Mouse (Mus musculus) spleen, adult 12 weeks (tissue): ENCODE data around the gene Slc6a5.

Source experiments
- DNase-seq: peaks from one replicate; pipeline ENCODE4 v3.0.0; 2022; ENCODE audit warnings: low spot score

The Slc6a5 gene

DNA sequence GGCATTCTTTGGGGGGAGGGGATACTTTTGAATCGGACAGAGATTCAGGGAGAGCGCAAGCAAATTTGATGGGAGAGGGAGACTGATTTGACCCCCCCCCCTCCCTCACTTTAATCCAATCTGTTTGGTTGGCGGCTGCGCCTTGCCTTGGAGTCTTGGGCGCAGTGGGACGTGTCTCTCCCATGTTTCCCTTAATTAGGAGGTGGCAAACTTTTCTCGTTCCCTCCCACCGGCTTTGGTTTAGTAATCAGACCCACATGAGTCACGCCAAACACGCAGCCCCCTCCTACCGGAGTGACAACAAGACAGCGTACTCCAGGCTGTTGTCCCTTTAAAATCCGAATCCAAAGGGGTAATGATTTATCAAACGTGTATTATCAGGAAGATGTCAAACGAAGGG lies at the start of gene Slc6a5:
TSS of gene Slc6a5 (plus strand) at position 297 of the 400 bp plus-strand sequence.
- no peak for DNase-seq

- DNase-seq = no peak
Measured at GRCm38 (mm10) chr7:49861196-49861595, 48.8 kb upstream of the Slc6a5 start.

GRCm38 (mm10) chr7:49863753-49864152 lies 46.2 kb upstream of the Slc6a5 start:
- no peak for DNase-seq

DNA sequence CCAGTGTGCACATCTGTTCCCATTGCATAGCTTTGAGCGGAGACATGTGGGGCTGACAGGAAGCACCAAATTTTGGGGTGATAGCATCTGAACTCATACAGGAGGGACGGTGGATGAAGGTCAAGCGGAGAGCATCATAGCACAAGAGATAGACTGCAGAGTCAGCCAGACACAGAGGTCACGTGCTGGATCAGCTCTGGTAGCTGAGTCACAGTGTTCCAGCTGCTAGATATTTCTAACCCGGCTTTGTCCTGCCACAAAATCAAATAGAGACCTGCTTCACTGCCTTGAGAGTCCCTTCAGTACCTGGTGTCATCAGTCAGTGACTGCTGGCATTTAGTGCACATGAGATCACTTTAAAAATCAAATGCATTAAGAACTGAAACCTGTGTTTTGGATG lies 40.3 kb upstream of the Slc6a5 start:
- DNase-seq = no peak

DNA sequence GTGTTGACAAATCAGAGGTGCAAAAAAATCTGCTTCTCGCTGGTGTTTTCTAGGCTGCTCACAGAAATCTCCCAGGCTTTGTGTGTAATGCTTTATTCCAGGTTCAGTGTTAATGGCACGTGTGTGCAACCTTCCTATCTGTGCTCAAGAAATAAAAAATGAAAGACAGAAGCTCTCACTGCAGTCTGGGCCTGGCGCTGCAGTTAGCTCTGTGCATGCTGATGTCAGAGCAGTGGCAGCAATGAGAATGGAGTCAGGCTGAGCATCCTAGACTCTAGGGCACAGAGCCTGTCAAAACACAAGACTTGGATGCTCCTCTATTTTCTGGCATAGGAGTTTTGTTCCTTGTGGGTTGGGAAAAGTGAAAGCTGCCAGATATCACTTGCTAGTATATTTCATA lies 39.7 kb upstream of the Slc6a5 start:
- DNase-seq = no peak

- no peak for DNase-seq
Measured at GRCm38 (mm10) chr7:49877307-49877706, 32.6 kb upstream of the Slc6a5 start.

DNA sequence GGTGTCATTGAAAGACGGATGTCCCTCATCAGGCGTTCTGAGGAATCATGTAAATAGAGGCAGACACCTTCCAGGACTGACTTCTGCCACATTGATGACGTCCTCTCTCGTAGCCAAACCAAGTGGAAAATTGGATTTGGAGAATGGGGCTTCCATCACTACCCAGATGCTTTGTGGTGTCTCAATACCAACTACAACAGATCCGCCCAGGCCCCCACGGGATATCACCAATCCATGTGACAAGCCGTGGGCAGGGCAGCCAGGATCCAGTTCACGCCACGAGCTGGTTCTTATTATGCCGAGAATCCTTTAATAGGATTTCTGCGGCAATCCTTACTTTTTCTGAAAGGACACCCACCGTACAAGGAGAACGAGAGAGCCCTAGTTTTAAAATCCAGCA lies 30.9 kb upstream of the Slc6a5 start:
- DNase-seq = no peak

DNA sequence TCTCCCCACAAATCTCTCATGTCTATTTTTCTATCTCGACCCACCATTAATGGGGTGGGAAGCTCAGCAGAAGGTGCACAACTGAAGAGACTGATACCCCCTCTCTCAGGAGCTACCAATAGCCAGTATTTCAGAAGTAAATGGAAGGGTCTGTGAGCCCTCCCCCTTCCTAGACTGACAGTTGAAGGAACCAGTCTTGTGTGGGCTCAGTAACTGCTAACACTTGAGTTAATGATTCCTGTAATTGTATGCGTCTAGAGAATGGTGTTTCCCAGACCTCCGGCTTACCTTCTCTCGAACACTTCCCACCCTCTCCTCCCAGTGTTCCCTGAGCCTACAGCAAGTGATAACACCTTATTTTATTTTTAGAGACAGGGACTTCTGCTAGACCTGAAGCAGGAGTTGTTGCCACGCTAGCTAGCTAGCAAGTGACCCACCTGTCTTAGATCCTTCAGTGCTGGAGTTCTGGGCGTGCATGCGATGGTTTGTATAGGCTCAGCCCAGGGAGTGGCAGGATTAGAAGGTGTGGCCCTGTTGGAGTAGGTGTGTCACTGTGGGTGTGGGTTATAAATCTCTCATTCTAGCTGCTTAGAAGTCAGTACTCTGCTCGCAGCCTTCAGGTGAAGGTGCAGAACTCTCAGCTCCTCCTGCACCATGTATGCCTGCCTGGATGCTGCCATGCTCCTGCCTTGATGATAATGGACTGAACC lies 29.8 kb upstream of the Slc6a5 start:
- no peak for DNase-seq

DNA sequence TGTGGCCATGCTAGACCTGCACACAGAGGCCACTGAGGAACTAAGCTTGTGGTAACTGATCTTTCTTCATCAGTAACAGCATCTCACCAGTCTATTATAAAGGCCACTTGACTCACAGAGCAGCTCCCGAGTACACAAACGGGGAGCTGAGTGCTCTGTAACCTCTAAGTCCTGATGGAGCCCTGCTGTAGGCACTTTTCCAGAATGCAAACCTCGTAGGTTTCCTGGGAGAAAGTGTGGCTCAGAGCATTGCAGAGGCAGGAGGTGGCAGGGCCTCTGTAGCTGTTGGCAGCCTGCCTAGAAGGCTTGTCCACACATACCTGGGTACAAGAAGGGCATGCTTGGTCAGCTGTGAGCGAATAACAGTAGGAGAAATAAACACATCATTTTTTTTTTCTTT lies 27.7 kb upstream of the Slc6a5 start:
- no peak for DNase-seq

- DNase-seq = no peak
Measured at GRCm38 (mm10) chr7:49882694-49883389, 27.1 kb upstream of the Slc6a5 start.

DNA sequence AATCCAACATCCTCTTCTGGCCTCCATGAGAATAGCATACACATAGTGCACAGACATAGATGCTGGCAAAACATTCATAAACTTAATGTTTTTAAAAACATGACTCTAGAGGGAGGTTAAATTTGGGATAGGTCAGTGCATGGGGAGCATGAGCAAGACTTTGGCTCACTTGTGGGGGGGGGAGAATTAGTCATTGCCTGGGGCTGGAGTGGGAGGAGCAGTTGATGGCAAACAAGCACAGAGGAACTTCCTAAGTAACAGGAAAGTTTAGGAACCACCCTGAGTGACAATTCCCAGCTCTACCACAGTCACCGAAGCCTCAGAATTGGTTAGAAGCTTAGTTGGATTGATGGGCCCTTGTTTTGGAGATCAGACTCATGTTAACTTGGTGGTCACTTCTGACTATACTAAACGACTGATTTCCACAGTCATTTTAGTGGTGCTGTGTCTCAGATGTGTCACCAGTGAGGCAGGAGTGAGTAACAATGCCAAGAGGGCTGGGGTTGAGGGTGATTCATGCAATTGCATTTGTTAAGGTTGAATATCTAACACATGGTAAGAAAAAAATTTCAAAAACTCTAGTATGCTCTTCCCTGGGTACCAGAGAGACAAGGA lies 22.1 kb upstream of the Slc6a5 start:
- no peak for DNase-seq

- DNase-seq = no peak
Measured at GRCm38 (mm10) chr7:49894786-49895185, 15.2 kb upstream of the Slc6a5 start.

DNA sequence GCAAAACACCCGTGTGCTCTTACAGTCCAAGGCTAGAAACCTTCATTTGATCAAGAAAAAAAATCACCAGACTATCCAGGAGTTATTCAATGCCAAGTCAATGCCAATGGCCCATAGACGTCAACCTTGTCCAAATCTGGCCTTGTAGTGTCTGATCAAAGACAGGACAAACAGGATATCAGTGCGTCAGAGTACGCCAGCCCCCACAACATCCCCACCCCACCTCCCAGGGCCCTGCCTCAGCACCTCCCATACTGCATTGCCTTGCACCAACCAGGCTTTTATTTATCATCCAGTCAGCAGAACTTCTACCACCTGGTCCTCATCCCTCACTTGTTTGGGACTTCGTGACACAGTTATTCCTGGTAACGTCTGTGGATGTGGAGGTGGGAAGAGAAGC lies 14.7 kb upstream of the Slc6a5 start:
- DNase-seq = no peak

DNA sequence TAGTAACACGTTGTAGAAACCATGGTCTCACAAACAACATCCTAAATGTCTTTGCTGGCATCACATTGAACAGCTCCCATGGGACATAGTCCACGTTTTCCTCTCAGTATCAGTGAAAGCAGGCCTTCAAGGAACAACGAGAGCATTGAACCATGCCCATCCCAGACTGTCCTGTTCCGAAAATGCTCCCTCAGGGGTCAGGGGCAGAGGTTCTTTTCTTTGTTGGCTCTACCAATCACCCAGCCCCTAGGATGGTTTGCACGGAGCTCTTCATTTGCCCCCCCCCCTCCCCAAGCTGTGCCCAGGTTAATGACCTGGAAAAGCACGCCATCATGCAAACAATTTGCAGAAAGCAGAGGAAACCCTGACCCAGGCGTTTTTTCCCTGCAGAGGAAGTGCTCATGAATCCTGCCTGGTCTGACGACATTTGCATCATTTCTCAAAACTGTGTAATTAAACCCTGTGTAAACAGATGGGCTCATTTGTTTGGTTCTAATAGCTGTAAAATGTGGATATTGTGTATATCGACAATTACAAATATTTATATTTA lies 7.9 kb upstream of the Slc6a5 start:
- DNase-seq = no peak

DNA sequence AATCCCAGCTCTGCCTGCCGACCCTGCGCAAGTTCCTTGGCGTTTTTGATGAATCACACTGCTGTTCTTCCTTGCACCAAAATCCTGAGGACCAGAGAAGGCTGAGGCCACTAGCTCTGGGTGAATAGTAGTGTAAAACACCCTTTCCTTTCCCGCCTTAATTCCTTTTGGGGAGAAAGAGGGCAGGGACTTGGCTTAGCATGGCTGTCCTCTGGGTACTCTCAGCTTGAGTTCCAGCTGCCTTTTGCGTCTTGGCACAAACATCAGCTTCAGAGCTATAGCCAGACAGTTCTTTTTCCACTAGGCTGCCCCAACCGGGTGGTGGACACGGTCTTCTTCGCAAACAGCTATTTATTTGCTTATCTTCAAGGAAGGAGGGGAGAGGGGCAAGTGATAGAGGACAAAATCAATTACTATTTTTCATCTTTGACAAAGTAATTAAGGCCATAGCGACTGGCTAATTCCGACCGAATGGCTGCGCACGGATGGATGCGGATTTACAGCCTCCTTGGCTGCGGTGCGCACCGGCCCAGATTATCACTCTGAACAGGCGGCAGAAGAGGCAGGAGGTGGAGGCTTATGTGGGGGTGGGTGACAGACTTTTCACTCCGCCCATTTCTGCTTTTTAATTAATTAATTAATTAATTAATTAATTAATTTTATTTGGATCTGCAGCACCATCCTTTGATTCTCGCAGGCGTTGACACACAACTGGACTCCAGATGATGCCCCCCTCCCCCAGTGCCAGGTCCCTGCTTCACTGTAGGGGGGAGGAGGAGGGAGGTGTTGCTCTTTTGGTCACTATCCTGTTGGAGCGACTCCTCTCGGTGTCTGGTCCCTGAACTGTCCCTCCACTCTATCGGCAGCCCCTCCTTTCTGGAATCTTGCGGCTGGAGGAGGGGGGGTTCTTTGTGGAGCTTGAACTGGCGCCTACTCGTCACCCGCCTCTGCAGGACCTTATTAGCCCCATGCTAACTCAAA lies 2.5 kb upstream of the Slc6a5 start:
- no peak for DNase-seq

GRCm38 (mm10) chr7:49908181-49908855 lies 1.6 kb upstream of the Slc6a5 start:
- DNase-seq = no peak

GRCm38 (mm10) chr7:49908990-49909411 lies 945 bp upstream of the Slc6a5 start:
- no peak for DNase-seq

GRCm38 (mm10) chr7:49910361-49910760 lies 415 bp downstream of the Slc6a5 start:
- no peak for DNase-seq

- DNase-seq = no peak
Measured at GRCm38 (mm10) chr7:49911147-49911946, 1.4 kb downstream of the Slc6a5 start.

DNA sequence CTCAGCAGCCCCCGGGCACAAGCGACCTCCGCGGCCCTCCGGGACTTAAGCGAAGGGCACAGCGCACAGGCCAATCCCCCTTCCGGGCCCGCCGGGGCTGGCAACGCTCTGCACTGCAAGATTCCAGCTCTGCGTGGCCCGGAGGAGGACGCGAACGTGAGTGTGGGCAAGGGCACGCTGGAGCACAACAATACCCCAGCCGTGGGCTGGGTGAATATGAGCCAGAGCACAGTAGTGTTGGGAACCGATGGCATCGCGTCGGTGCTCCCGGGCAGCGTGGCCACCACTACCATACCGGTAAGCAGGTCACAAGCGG lies 2.0 kb downstream of the Slc6a5 start:
- DNase-seq = no peak

- DNase-seq = no peak
Measured at GRCm38 (mm10) chr7:49913164-49913563, 3.2 kb downstream of the Slc6a5 start.
